Mouse (Mus musculus) liver, postnatal 0 days (tissue): ENCODE data around the gene Camta1. TPM values are rescaled to one million over a fixed set of nuclear protein-coding genes. Genes with fewer than 3 reads are reported as not detected.
"Not testable (repeated sequence)": the region's sequence is repeated elsewhere in the genome, so short reads cannot be mapped to it uniquely, and the experiment has no call there.

Experiments used
- ATAC-seq: fragments of 200-750 bp; cut with Nextera tagmentation; 2 replicates; pipeline ENCODE4 v1.8.0; 2017; ENCODE audit warnings: mild to moderate bottlenecking, moderate library complexity
- DNase-seq: peaks from one replicate; pipeline ENCODE4 v3.0.0-alpha.2; 2016
- H3K27ac ChIP-seq: fragments of 300-500 bp; sonication (generic); 2 replicates; pipeline ENCODE4 v1.5.1; 2014; ENCODE audit warnings: antibody characterized with exemption, moderate library complexity, mild to moderate bottlenecking, low read depth
- H3K27me3 ChIP-seq: fragments of 300-500 bp; sonication (generic); 2 replicates; pipeline ENCODE4 v1.6.1; 2014; ENCODE audit warnings: low read length, control low read depth, mixed read lengths; ENCODE audit not compliant: insufficient read depth
- H3K36me3 ChIP-seq: fragments of 300-500 bp; sonication (generic); replicated peaks from 2 replicates; pipeline ENCODE4 v1.6.1; 2014; ENCODE audit warnings: mild to moderate bottlenecking, control low read depth, low read length, moderate library complexity, mixed read lengths; ENCODE audit not compliant: insufficient read depth
- H3K4me1 ChIP-seq: fragments of 300-500 bp; sonication (generic); 2 replicates; pipeline ENCODE4 v1.6.1; 2014; ENCODE audit warnings: antibody characterized with exemption, mild to moderate bottlenecking, control low read depth; ENCODE audit not compliant: insufficient read depth
- H3K4me2 ChIP-seq: fragments of 300-500 bp; sonication (generic); 2 replicates; pipeline ENCODE4 v1.6.1; 2014; ENCODE audit warnings: low read depth, mild to moderate bottlenecking, low read length, moderate library complexity, mixed read lengths
- H3K4me3 ChIP-seq: fragments of 300-500 bp; sonication (generic); 2 replicates; pipeline ENCODE4 v1.5.1; 2014; ENCODE audit warnings: low read depth, low read length
- H3K9ac ChIP-seq: fragments of 300-500 bp; sonication (generic); replicated peaks from 2 replicates; pipeline ENCODE4 v1.6.1; 2014; ENCODE audit warnings: mild to moderate bottlenecking, moderate library complexity
- H3K9me3 ChIP-seq: fragments of 300-500 bp; sonication (generic); 2 replicates; pipeline ENCODE4 v1.6.1; 2016; ENCODE audit warnings: mild to moderate bottlenecking, control low read depth, low read length, mixed read lengths
- CTCF ChIP-seq: sonication (generic); IDR thresholded peaks from 2 replicates; pipeline ENCODE4 v1.5.1; 2016; ENCODE audit warnings: antibody characterized with exemption, low read depth
- EP300 ChIP-seq: IDR thresholded peaks from 2 replicates; pipeline ENCODE4 v1.6.1; 2016; ENCODE audit warnings: antibody characterized with exemption, low read depth, mild to moderate bottlenecking
- WGBS: fragments of 180-500 bp; shearing (Covaris S2); extraction: QIAGEN DNeasy Blood & Tissue Kit; methylation state at CpG from one replicate; pipeline ENCODE4 v1.1.7; 2014; ENCODE audit not compliant: insufficient replicate concordance; 5-methylcytosine and 5-hydroxymethylcytosine counted together
- polyA plus RNA-seq: library from polyadenylated mRNA; unstranded; fragments of >200 nt; fragmentation: Nextera tagmentation; extraction: Ambion mirVana; gene quantifications from 2 replicates; pipeline ENCODE4 v1.2.1, GENCODE M21; 2015

Gene Camta1
- polyA plus RNA-seq, 1 experiment from 2014 or later = 48.3 TPM

- DNase-seq = no peak
- WGBS = 91% methylated on average over 22 of the region's 22 CpGs
These were observed 982.0 kb downstream of the Camta1 start for GRCm38 (mm10) chr4:150879631-150880030.

GRCm38 (mm10) chr4:150875393-150875792 is 986.3 kb downstream of the Camta1 start:
- Histone ChIP-seq H3K36me3 (no peaks in the 10 kb centered on the region), H3K4me2 (no peak overlapping the region), H3K27me3 (no peaks in the 10 kb centered on the region), H3K4me3 (no peak overlapping the region), H3K9ac (no peak overlapping the region), H3K9me3 (peaks cover 16% of the 10 kb centered on the region), H3K4me1 (peaks cover 14% of the 10 kb centered on the region), H3K27ac (no peak overlapping the region)
- 63% methylated on average over 10 of the region's 10 CpGs for WGBS
- ATAC-seq = no peak
- no peak for DNase-seq
- no peak for TF ChIP-seq CTCF
- TF ChIP-seq EP300 = no peak

More at GRCm38 (mm10) chr4:150879631-150880030, 982.0 kb downstream of the Camta1 start:
- ATAC-seq = no peak
- H3K27me3 ChIP-seq = no peaks in the 10 kb centered on the region
- H3K4me2 ChIP-seq = no peak overlapping the region
- no peak overlapping the region for H3K9ac ChIP-seq
- TF ChIP-seq CTCF (no peak), EP300 (no peak)
- H3K4me1 ChIP-seq = peaks cover 8% of the 10 kb centered on the region
- no peak overlapping the region for H3K4me3 ChIP-seq
- H3K9me3 ChIP-seq = peaks cover 16% of the 10 kb centered on the region
- no peak overlapping the region for H3K27ac ChIP-seq
- H3K36me3 ChIP-seq = no peaks in the 10 kb centered on the region

- not testable (repeated sequence) for ATAC-seq, H3K4me3 ChIP-seq, H3K9ac ChIP-seq, DNase-seq, H3K4me2 ChIP-seq, H3K27me3 ChIP-seq, H3K36me3 ChIP-seq, H3K27ac ChIP-seq
- 39% methylated on average over 4 of the region's 4 CpGs for WGBS
- H3K9me3 ChIP-seq = peaks cover 11% of the 10 kb centered on the region
- peaks cover 17% of the 10 kb centered on the region for H3K4me1 ChIP-seq
These were observed 987.3 kb downstream of the Camta1 start for GRCm38 (mm10) chr4:150874416-150874815.

- no peak overlapping the region for H3K4me3 ChIP-seq
- TF ChIP-seq EP300 (no peak), CTCF (no peak)
- H3K4me2 ChIP-seq = no peak overlapping the region
- no peak for ATAC-seq
- H3K9me3 ChIP-seq = no peaks in the 10 kb centered on the region
- 62% methylated on average over 8 of the region's 8 CpGs for WGBS
- no peaks in the 10 kb centered on the region for H3K27me3 ChIP-seq
- DNase-seq = no peak
- H3K9ac ChIP-seq = no peak overlapping the region
- H3K36me3 ChIP-seq = peaks cover 7% of the 10 kb centered on the region; the same call in 1 of the 2 replicates
- peaks cover 17% of the 10 kb centered on the region for H3K4me1 ChIP-seq
- peak overlapping the region; percentile 81 for H3K27ac ChIP-seq
These were observed 989.0 kb downstream of the Camta1 start for GRCm38 (mm10) chr4:150872681-150873080.

- DNase-seq (peak; percentile 62), ATAC-seq (peak; percentile 67)
- Histone ChIP-seq H3K36me3 (peaks cover 10% of the 10 kb centered on the region), H3K4me2 (no peak overlapping the region), H3K9me3 (no peaks in the 10 kb centered on the region), H3K9ac (no peak overlapping the region), H3K27me3 (no peaks in the 10 kb centered on the region), H3K4me3 (no peak overlapping the region), H3K27ac (peak overlapping the region; percentile 81), H3K4me1 (peaks cover 17% of the 10 kb centered on the region)
- 50% methylated on average over 9 of the region's 9 CpGs for WGBS
- TF ChIP-seq EP300 (no peak), CTCF (no peak)
These were observed 989.5 kb downstream of the Camta1 start for GRCm38 (mm10) chr4:150872139-150872651.

GRCm38 (mm10) chr4:150871392-150872138 is 990.1 kb downstream of the Camta1 start:
- no peak overlapping the region for H3K4me2 ChIP-seq
- H3K9me3 ChIP-seq = no peaks in the 10 kb centered on the region
- H3K4me3 ChIP-seq = no peak overlapping the region
- H3K27me3 ChIP-seq = no peaks in the 10 kb centered on the region
- WGBS = 44% methylated on average over 10 of the region's 10 CpGs
- H3K4me1 ChIP-seq = peaks cover 17% of the 10 kb centered on the region
- DNase-seq = peak; percentile 48
- peak overlapping the region; percentile 81 for H3K27ac ChIP-seq
- H3K9ac ChIP-seq = no peak overlapping the region
- peak; percentile 58 for ATAC-seq
- peaks cover 15% of the 10 kb centered on the region for H3K36me3 ChIP-seq
- TF ChIP-seq EP300 (no peak), CTCF (no peak)
